Mouse (Mus musculus) neural tube, embryonic 15.5 days (tissue): ENCODE measurements around the gene Arhgap21. TPM values are rescaled to one million over a fixed set of nuclear protein-coding genes. Genes with fewer than 3 reads are reported as not detected.

Source experiments
- ATAC-seq: fragments of 200-750 bp; cut with Nextera tagmentation; 2 replicates; pipeline ENCODE4 v1.8.0; 2017; ENCODE audit warnings: mild to moderate bottlenecking, moderate TSS enrichment, moderate library complexity; ENCODE audit not compliant: low FRiP score
- H3K27ac ChIP-seq: fragments of 300-500 bp; sonication (generic); replicated peaks from 2 replicates; pipeline ENCODE4 v1.5.1; 2015; ENCODE audit warnings: mild to moderate bottlenecking, inconsistent platforms
- H3K27me3 ChIP-seq: fragments of 300-500 bp; sonication (generic); replicated peaks from 2 replicates; pipeline ENCODE4 v1.6.1; 2015; ENCODE audit warnings: inconsistent platforms
- H3K36me3 ChIP-seq: fragments of 300-500 bp; sonication (generic); 2 replicates; pipeline ENCODE4 v1.6.1; 2015; ENCODE audit warnings: inconsistent platforms
- H3K4me1 ChIP-seq: fragments of 300-500 bp; sonication (generic); 2 replicates; pipeline ENCODE4 v1.6.1; 2015; ENCODE audit warnings: inconsistent platforms
- H3K4me2 ChIP-seq: fragments of 300-500 bp; sonication (generic); 2 replicates; pipeline ENCODE4 v1.6.1; 2015; ENCODE audit warnings: inconsistent platforms, mild to moderate bottlenecking, moderate library complexity
- H3K4me3 ChIP-seq: fragments of 300-500 bp; sonication (generic); replicated peaks from 2 replicates; pipeline ENCODE4 v1.5.1; 2015; ENCODE audit warnings: mild to moderate bottlenecking, inconsistent platforms
- H3K9ac ChIP-seq: fragments of 300-500 bp; sonication (generic); replicated peaks from 2 replicates; pipeline ENCODE4 v1.6.1; 2015; ENCODE audit warnings: mild to moderate bottlenecking, inconsistent platforms
- H3K9me3 ChIP-seq: fragments of 300-500 bp; sonication (generic); replicated peaks from 2 replicates; pipeline ENCODE4 v1.6.1; 2016; ENCODE audit warnings: inconsistent platforms
- WGBS: fragments of 180-500 bp; shearing (Covaris S2); methylation state at CpG from one replicate; pipeline ENCODE4 v1.1.7; 2015; ENCODE audit warnings: mixed read lengths; 5-methylcytosine and 5-hydroxymethylcytosine counted together
- polyA plus RNA-seq: library from polyadenylated mRNA; unstranded; fragments of >200 nt; fragmentation: Nextera tagmentation; extraction: Ambion mirVana; gene quantifications from 2 replicates; pipeline ENCODE4 v1.2.1, GENCODE M21; 2015

The Arhgap21 gene
- polyA plus RNA-seq, 1 experiment from 2014 or later: 27.6 TPM

DNA sequence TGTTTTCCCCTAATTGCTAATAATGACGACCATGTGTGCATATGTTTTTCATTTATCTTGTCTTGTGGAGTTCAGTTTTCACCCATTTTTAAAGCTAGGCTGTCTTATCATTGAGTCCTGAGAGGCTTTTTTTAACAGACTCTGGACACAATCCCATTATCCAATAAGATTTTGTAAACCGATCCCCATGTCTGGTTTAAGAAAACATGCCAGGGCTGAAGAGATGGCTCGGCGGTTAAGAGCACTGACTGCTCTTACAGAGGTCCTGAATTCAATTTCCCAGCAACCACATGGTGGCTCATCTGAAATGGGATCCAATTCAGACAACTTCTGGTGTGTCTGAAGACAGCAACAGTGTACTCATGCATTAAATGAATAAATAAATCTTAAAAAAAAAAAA is 16.0 kb downstream of the Arhgap21 start:
- no peak for ATAC-seq
- no peaks in the 10 kb centered on the region for H3K36me3 ChIP-seq
- H3K9ac ChIP-seq: no peak overlapping the region
- no peak overlapping the region for H3K4me3 ChIP-seq
- no peak overlapping the region for H3K4me2 ChIP-seq
- no peaks in the 10 kb centered on the region for H3K9me3 ChIP-seq
- H3K27ac ChIP-seq: no peak overlapping the region
- WGBS: 70% methylated on average over 4 of the region's 4 CpGs
- H3K4me1 ChIP-seq: peaks cover 10% of the 10 kb centered on the region
- no peaks in the 10 kb centered on the region for H3K27me3 ChIP-seq

DNA sequence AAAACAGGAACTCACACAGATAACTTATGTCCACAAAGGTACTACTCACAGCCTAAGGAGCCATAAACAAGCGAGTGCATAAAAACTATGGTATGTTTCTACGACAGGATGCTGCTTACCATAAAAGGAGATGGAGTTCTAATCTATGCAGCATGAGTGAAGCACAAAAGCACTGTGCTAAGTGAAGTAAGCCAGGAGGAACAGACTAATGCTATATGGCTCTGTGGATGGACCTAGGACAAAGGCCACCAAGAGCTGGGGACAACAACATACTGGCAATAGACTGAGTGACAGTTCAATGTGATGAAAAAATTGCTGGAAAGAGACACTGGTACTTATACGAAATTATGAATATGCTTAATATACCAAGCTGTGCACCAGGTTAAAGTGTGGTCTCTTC is 19.5 kb downstream of the Arhgap21 start:
- no peak for ATAC-seq
- WGBS: 74% methylated on average over 3 of the region's 3 CpGs
- H3K27me3 ChIP-seq: no peaks in the 10 kb centered on the region

DNA sequence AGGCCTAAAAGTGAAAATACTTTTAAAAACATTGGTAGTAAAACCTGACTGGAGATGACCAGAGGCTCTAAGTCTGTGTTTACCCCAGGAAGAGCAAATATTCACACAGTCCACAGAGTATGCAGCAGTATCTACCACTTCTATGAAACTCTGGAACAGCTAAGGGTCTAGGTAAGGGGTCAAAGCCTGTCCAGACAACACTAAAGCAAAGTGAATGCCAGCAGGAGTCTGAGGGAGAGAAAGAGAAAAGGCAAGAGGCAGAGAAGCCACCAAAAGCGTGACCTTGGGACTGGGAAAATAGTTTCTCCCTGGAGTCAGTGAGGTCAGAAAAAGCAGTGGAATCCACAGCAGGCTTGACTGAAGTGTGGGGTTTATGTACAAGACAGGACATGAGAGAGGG is 21.6 kb downstream of the Arhgap21 start:
- H3K9ac ChIP-seq: no peak overlapping the region
- 74% methylated on average over 1 of the region's 1 CpGs for WGBS
- no peaks in the 10 kb centered on the region for H3K27me3 ChIP-seq
- no peak for ATAC-seq
- no peak overlapping the region for H3K4me2 ChIP-seq
- no peaks in the 10 kb centered on the region for H3K9me3 ChIP-seq
- peaks cover 21% of the 10 kb centered on the region for H3K4me1 ChIP-seq
- H3K36me3 ChIP-seq: no peaks in the 10 kb centered on the region
- H3K4me3 ChIP-seq: no peak overlapping the region
- H3K27ac ChIP-seq: no peak overlapping the region

More for the DNA sequence above, 19.5 kb downstream of the Arhgap21 start:
- H3K27ac ChIP-seq: no peak overlapping the region
- no peak overlapping the region for H3K4me2 ChIP-seq
- no peak overlapping the region for H3K4me3 ChIP-seq
- no peaks in the 10 kb centered on the region for H3K36me3 ChIP-seq
- 0 out of 2 replicates have a peak, but pooled peaks cover 6% of the 10 kb centered on the region for H3K4me1 ChIP-seq
- H3K9ac ChIP-seq: no peak overlapping the region
- H3K9me3 ChIP-seq: no peaks in the 10 kb centered on the region

DNA sequence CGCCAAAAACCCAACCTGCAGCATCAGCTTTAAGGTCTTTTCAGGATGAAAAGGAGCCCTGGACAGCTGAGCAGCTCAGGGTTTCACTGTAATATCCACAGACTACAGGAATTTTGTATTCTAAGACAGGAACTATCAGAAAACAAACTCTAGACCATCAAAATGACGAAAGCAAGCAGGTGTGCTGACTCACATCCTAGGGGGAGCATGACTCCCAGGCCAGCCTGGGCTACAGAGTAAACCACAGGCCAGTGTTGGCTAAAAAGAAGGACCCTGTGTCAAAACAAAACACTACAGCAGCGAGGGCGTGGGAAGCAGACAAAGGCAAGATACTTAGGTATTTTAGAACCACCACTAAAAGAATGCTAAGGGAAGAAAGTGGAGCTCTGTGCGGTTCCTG is 23.1 kb downstream of the Arhgap21 start:
- Histone ChIP-seq H3K9me3 (no peaks in the 10 kb centered on the region), H3K27ac (no peak overlapping the region), H3K4me1 (peaks cover 28% of the 10 kb centered on the region), H3K27me3 (no peaks in the 10 kb centered on the region), H3K36me3 (no peaks in the 10 kb centered on the region), H3K4me3 (no peak overlapping the region), H3K4me2 (no peak overlapping the region), H3K9ac (no peak overlapping the region)
- 94% methylated on average over 5 of the region's 5 CpGs for WGBS
- ATAC-seq: no peak

DNA sequence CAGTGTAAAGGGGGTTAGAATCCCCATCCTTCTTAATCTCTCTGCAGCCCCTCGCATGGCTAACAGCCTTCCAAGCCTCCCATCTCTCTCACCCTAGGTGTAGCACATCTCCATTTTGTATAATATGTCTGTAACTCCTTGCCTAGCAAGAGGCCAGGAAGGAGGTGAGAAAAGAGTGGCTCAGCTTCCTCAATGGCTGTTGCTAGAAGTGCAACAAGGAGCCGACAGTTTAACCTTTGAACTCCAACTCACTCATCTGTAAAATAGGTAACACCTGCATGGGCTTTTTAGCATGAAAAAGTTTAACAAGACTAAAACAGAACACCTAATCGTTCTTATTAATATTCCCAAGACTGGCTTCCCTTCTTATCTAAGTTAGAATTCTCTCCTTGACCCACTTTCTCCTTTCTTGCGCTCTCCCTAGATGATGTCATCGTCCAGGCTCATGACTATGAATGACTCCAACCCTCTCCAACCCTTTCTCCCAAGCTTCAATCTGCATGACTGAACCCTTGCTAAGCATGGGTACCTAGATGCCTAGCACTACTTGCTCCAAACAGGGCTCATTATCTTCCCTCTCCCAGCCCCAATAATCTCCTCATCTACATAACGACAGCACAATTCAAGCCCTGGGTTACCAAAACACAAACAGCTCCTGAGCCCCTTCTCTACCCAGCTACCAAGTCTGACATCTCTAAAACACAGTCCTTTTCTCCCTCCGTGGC is 24.8 kb downstream of the Arhgap21 start:
- no peaks in the 10 kb centered on the region for H3K36me3 ChIP-seq
- no peak for ATAC-seq
- H3K4me3 ChIP-seq: no peak overlapping the region
- no peak overlapping the region for H3K27ac ChIP-seq
- no peaks in the 10 kb centered on the region for H3K9me3 ChIP-seq
- H3K4me1 ChIP-seq: peaks cover 33% of the 10 kb centered on the region
- H3K4me2 ChIP-seq: no peak overlapping the region
- H3K27me3 ChIP-seq: no peaks in the 10 kb centered on the region
- 29% methylated on average over 7 of the region's 7 CpGs for WGBS
- no peak overlapping the region for H3K9ac ChIP-seq

DNA sequence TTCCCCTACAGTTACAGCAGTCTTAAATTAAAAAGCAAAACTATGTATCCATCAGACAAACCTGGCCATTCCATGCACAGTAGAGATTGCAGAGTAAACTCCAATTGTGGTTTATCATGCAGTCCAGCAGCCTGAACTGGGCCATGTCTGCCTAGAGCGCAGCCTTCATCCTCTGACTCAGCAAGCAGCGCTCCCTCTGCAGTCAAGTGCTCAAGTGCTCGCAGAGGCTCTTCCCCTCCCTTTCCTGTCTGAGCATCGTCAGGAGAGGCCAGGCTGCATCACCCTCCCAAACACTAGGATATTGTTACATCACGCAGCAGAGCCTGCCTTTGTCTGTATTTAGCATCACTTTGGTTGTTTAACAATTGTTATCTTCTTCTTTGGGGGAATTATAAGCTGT is 25.5 kb downstream of the Arhgap21 start:
- no peaks in the 10 kb centered on the region for H3K9me3 ChIP-seq
- H3K36me3 ChIP-seq: no peaks in the 10 kb centered on the region
- WGBS: 3% methylated on average over 5 of the region's 5 CpGs
- no peak overlapping the region for H3K9ac ChIP-seq
- H3K4me2 ChIP-seq: no peak overlapping the region
- peak; percentile 69 for ATAC-seq
- peaks cover 34% of the 10 kb centered on the region for H3K4me1 ChIP-seq
- H3K4me3 ChIP-seq: no peak overlapping the region
- H3K27me3 ChIP-seq: no peaks in the 10 kb centered on the region
- H3K27ac ChIP-seq: 0 out of 2 replicates have a peak overlapping the region, but pooled peaks have one; percentile 4

DNA sequence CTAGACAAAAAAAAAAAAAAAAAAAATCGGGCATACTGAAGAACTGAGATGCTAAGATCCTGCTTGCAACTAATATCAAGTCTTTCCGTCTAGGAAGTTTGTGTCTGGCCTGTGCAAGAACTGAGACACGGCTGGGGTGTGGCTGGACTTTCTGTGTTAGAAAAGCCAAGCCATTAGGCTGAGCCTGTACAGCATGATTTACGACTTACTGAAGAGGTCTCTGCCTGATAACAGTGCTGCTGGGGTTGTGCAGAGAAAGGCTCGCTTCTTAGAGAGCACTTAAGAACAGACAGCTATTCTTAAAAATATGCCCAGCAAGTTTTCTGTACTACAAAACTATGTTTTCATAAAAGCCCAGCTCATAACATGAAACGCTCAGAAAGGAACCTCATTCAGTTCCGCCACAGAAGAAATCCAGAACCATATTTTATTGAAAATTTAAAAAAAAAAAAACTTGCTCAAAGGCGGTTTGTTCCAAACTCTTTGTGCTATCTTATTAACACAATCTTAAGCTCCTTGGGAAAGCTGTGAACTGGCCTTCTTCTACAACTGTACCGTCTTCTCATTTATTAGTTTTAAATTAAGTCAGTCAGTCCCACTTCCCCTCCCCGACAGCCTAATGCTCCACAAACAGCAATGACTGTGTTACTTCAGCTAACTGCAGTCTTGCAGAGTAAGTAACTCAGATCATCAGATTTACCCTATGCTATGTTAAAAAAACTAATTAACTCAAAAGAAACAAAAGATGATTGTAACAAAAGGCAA is 26.1 kb downstream of the Arhgap21 start:
- no peak overlapping the region for H3K4me3 ChIP-seq
- no peaks in the 10 kb centered on the region for H3K36me3 ChIP-seq
- 35% methylated on average over 10 of the region's 10 CpGs for WGBS
- peaks cover 36% of the 10 kb centered on the region for H3K4me1 ChIP-seq
- H3K27me3 ChIP-seq: no peaks in the 10 kb centered on the region
- no peaks in the 10 kb centered on the region for H3K9me3 ChIP-seq
- no peak overlapping the region for H3K4me2 ChIP-seq
- H3K9ac ChIP-seq: no peak overlapping the region
- ATAC-seq: no peak
- 0 out of 2 replicates have a peak overlapping the region, but pooled peaks have one; percentile 4 for H3K27ac ChIP-seq

DNA sequence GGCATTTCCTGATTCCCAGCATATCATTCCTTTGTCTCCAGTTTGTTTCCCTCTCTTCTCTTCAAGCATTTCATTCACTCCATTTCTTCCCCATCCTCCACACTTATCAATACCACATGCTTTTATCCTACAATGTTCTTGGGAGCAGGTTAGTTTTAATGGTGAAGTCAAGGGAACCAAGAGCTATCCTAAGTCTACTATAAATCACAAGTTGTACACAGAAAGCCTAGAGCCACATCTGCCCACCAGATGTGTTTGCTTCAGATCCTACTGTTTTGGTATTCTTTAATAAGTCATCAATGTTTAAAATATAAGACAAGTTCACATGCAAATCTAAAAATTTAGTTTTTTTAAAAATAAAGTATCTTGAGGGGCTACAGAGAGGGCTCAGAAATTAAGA is 27.6 kb downstream of the Arhgap21 start:
- H3K4me3 ChIP-seq: no peak overlapping the region
- no peaks in the 10 kb centered on the region for H3K27me3 ChIP-seq
- no peaks in the 10 kb centered on the region for H3K36me3 ChIP-seq
- H3K27ac ChIP-seq: no peak overlapping the region
- no peak for ATAC-seq
- H3K9me3 ChIP-seq: no peaks in the 10 kb centered on the region
- H3K9ac ChIP-seq: no peak overlapping the region
- peaks cover 36% of the 10 kb centered on the region for H3K4me1 ChIP-seq
- no peak overlapping the region for H3K4me2 ChIP-seq

DNA sequence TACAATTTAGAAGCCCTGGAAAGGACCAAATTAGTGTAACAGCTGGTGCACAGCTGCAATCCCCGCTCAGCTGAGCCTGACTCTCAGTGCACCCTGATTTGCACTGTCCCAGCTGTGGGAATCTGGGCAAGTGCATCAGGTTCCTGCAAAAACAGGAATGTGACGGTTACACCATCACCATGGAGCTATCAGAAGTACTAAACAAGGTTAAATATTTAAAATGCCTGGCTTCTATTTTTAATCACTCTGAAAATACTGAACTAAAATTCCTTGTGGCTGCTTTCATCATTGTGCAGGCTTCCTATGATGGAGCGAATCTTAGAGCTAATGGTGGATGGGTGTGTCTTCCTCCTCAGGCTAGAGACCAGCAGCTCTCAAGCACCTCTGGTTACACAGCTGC is 29.3 kb downstream of the Arhgap21 start:
- Histone ChIP-seq H3K4me1 (peaks cover 43% of the 10 kb centered on the region), H3K27ac (no peak overlapping the region)
- 57% methylated on average over 3 of the region's 3 CpGs for WGBS

DNA sequence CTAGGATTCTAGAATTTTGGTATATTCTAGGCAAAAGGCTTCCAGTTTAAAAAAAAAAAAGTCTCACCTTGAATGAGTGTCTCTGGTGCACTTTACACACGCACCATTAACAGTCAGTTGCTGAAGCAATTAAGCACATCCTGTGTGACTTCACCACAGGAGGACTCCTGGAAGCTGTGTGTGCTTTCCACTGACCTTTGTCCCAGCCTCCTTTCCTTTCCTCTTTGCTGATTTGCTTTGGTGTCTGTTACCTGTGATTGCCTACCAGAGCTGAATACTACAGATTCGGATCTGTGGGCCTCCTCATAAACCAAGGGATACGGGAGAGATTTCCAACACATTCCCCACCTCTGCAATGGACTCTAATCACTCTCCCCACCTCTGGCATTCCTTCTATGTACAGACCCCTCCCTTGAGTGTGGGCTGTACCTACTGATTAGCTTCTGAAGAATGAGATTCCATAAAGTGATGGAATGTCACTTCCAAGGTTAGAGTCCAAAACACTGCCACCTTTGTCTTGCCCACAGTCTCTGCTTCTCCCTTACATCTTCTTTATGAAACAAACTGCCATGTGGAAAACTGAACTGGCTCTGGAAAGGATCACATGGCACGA is 32.0 kb downstream of the Arhgap21 start:
- Histone ChIP-seq H3K4me2 (no peak overlapping the region), H3K4me1 (peaks cover 22% of the 10 kb centered on the region), H3K27ac (no peak overlapping the region), H3K4me3 (no peak overlapping the region), H3K36me3 (no peaks in the 10 kb centered on the region), H3K9me3 (no peaks in the 10 kb centered on the region), H3K9ac (no peak overlapping the region), H3K27me3 (no peaks in the 10 kb centered on the region)
- ATAC-seq: no peak
- WGBS: 58% methylated on average over 4 of the region's 4 CpGs

More for the DNA sequence above, 29.3 kb downstream of the Arhgap21 start:
- H3K4me2 ChIP-seq: no peak overlapping the region
- H3K4me3 ChIP-seq: no peak overlapping the region
- no peak overlapping the region for H3K9ac ChIP-seq
- ATAC-seq: no peak
- no peaks in the 10 kb centered on the region for H3K9me3 ChIP-seq
- H3K36me3 ChIP-seq: no peaks in the 10 kb centered on the region
- H3K27me3 ChIP-seq: no peaks in the 10 kb centered on the region

DNA sequence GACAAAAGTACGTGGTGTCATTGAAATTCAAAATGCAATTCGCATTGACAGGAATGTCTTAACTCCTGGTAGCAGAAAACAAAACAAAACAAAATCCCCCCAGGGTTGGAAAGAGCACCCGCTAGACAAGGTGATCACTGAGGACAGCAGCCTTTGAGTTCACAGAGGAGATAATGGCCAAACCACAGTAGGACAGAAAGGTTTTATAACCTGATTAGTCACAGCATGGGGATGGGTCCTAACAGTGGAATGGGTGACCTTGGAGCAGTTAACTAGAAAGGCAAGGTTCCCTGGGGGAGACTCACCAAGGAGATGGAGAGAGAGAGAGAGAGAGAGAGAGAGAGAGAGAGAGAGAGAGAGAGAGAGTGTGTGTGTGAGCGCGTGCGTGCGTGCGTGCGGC is 34.3 kb downstream of the Arhgap21 start:
- Histone ChIP-seq H3K9me3 (no peaks in the 10 kb centered on the region), H3K27ac (0 out of 2 replicates have a peak overlapping the region, but pooled peaks have one; percentile 7), H3K4me1 (peaks cover 15% of the 10 kb centered on the region), H3K4me2 (no peak overlapping the region), H3K9ac (no peak overlapping the region), H3K27me3 (no peaks in the 10 kb centered on the region), H3K4me3 (no peak overlapping the region), H3K36me3 (no peaks in the 10 kb centered on the region)
- 27% methylated on average over 9 of the region's 9 CpGs for WGBS
- no peak for ATAC-seq
